Mouse (Mus musculus): ENCODE results near the gene Pla2g2f. TPM values are rescaled to one million over a fixed set of nuclear protein-coding genes. Genes with fewer than 3 reads are reported as not detected.

Gene Pla2g2f
- polyA plus RNA-seq, 1 experiment: not detected

DNA sequence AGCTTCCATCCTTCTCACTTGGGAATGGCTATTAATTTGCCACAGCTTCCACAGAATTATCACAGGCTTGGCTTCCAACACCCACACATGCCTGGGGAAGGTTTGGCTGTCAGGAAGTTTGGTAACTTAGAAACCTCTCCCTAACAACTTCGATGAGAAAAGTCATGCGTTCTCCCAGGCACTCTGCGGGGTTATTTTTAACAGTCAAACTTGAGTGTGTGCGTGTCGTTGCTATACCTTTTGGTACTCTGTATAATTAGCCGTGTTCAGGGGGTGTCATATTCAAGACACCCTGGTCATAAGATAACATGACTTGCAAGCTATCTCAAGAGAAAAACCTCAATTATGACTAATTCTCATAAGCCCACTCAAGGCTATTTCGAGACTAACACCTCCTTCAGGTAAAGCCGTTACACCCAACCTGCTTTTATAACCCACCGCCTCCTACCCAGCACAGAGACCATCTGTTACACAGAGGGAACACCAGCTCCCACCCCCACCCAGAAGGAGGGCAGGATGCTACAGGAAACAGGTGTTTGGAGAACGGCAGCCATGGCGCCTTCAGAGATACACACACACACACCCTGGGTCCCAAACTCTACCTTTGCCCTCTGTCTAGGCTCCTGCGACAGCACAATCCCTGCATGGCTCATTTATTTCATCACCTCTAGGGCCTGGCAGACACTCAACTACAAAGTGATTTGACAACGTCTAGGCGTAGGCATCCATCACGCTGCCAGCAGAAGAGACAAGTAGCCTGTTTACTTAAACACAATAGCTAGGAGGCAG, 33.7 kb downstream of the Pla2g2f start:
- Histone ChIP-seq H3K27ac (ENCODE audit: insufficient read depth, low read depth, low read length) (no peak overlapping the region), H3K4me3 (ENCODE audit: insufficient read depth, low read length) (no peak overlapping the region)
- TF ChIP-seq CTCF (IDR thresholded peaks at IDR 0.05; ENCODE audit: low read depth, low read length): no peak
- no peak for TF ChIP-seq POLR2A (IDR thresholded peaks at IDR 0.05; ENCODE audit: borderline replicate concordance, low read depth, low read length)

DNA sequence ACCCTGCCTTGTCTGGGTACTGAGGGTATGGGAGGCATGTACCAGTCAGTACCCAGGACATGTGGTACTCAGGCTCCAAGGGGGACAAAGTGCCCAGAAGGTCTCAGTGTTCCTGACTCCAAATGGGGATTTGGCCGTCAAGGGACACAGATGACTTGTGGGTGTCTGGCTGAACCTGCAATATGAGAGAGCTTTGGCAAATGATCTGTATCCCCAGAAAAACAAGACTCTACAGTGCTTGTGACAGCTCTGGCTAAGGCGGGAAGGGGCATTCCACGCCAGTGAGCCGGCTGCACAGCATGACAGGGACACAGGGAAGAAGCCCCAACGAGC, 38.2 kb downstream of the Pla2g2f start:
- TF ChIP-seq CTCF (IDR thresholded peaks at IDR 0.05; ENCODE audit: low read depth, low read length) (no peak), POLR2A (IDR thresholded peaks at IDR 0.05; ENCODE audit: borderline replicate concordance, low read depth, low read length) (no peak)
- H3K27ac ChIP-seq (ENCODE audit: insufficient read depth, low read depth, low read length): no peak overlapping the region
- H3K4me1 ChIP-seq (ENCODE audit: control insufficient read depth, insufficient read depth, low read length): no peaks in the 10 kb centered on the region
- H3K4me3 ChIP-seq (ENCODE audit: insufficient read depth, low read length): no peak overlapping the region

More for the DNA sequence above, 33.7 kb downstream of the Pla2g2f start:
- no peaks in the 10 kb centered on the region for H3K4me1 ChIP-seq (ENCODE audit: control insufficient read depth, insufficient read depth, low read length)

DNA sequence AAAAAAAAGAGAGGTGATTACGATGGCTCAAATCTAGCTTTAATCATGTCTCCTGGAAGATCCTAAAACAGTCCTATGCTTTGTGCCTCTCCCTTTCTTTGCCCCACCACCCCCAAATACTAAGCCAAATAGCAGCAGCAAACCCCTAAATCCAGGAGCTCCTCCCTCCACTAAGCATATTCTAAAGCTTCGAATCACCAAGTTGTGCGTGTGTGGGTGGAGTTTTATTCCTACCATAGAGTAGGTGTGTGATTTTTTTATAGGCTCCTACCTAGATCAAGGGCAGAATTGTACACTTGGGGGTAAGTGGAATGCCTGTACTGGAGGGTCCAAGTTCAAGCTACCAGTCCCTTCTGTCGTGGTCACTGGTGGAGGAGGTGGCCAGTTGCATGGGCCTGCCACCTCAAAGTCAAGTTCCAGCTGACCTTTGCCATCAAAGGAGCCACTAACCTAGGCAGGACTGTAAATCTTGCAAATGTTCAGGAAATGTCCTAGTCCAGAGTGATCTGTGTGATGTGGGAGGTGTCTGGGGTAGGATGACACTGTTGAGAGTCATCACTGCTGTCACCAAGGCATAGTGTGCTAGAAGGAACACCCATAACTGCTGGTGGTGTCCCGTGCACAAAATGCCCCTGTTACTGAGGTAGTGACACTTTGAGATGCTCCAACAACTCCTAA, 38.7 kb downstream of the Pla2g2f start:
- TF ChIP-seq CTCF (IDR thresholded peaks at IDR 0.05; ENCODE audit: low read depth, low read length): no peak
- no peak for TF ChIP-seq POLR2A (IDR thresholded peaks at IDR 0.05; ENCODE audit: borderline replicate concordance, low read depth, low read length)
- Histone ChIP-seq H3K4me1 (ENCODE audit: control insufficient read depth, insufficient read depth, low read length) (no peaks in the 10 kb centered on the region), H3K27ac (ENCODE audit: insufficient read depth, low read depth, low read length) (no peak overlapping the region), H3K4me3 (ENCODE audit: insufficient read depth, low read length) (no peak overlapping the region)

DNA sequence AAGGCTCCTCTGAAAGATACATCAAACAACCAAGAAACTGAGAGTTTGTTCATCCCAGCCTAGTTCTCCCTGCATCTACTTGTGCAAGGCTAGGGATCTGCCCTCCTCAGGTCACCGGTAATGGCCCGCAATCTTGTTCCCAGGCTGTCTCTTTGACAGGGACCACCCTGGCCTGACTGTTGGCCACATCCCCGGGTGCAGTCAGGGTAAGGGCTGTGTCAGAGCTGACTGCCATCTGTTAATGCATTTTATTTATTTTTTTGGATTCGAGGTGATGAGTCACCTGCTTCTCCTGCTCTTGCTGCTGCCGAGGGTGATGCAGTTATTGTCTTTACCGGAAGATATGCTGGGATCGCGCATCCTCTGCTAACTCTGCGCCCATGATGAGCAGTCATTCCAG, 40.7 kb downstream of the Pla2g2f start:
- TF ChIP-seq POLR2A (IDR thresholded peaks at IDR 0.05; ENCODE audit: borderline replicate concordance, low read depth, low read length): no peak
- no peak for TF ChIP-seq CTCF (IDR thresholded peaks at IDR 0.05; ENCODE audit: low read depth, low read length)
- Histone ChIP-seq H3K27ac (ENCODE audit: insufficient read depth, low read depth, low read length) (no peak overlapping the region), H3K4me3 (ENCODE audit: insufficient read depth, low read length) (no peak overlapping the region), H3K4me1 (ENCODE audit: control insufficient read depth, insufficient read depth, low read length) (no peaks in the 10 kb centered on the region)

DNA sequence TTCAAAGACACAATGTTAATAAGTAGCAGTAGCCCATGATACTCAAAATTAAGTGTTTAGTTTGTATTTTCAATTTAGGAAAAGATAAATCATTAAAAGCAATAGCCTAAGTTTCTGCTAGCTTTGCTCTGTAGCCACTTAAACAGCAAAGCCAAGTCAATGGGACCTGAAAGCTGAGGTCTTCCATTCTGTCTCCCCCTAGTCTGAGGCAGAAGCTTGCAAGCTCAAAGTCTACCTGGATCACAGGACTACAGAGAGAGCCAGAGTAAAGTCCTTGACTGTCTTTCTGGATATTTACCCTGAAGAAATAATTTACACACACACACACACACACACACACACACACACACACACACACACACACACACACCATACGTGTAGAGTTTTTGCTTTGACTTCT, 43.2 kb downstream of the Pla2g2f start:
- TF ChIP-seq POLR2A (IDR thresholded peaks at IDR 0.05; ENCODE audit: borderline replicate concordance, low read depth, low read length): no peak
- no peak for TF ChIP-seq CTCF (IDR thresholded peaks at IDR 0.05; ENCODE audit: low read depth, low read length)
- no peak overlapping the region for H3K4me3 ChIP-seq (ENCODE audit: insufficient read depth, low read length)
- no peak overlapping the region for H3K27ac ChIP-seq (ENCODE audit: insufficient read depth, low read depth, low read length)
- H3K4me1 ChIP-seq (ENCODE audit: control insufficient read depth, insufficient read depth, low read length): no peaks in the 10 kb centered on the region

DNA sequence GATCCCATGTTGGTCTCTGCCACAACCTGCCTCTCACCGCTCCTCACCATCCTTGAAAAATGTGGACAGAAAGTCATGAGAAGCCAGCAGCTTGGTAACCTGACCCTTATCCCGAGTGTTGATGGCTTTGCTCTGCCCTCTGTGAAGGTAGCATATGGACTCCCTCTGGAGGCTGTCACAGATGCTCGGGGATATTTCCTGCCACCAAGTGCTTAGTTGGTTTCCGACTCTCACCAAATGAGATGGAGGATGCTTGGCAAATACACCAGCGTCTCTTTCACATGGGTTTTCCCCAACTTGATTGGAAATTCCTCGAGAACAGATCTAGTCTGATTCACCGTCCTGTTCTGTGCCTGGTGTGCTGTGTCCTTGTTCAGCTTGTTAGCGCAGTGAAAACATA, 44.8 kb downstream of the Pla2g2f start:
- Histone ChIP-seq H3K27ac (ENCODE audit: insufficient read depth, low read depth, low read length) (no peak overlapping the region), H3K4me1 (ENCODE audit: control insufficient read depth, insufficient read depth, low read length) (no peaks in the 10 kb centered on the region), H3K4me3 (ENCODE audit: insufficient read depth, low read length) (no peak overlapping the region)
- TF ChIP-seq CTCF (IDR thresholded peaks at IDR 0.05; ENCODE audit: low read depth, low read length) (no peak), POLR2A (IDR thresholded peaks at IDR 0.05; ENCODE audit: borderline replicate concordance, low read depth, low read length) (no peak)

DNA sequence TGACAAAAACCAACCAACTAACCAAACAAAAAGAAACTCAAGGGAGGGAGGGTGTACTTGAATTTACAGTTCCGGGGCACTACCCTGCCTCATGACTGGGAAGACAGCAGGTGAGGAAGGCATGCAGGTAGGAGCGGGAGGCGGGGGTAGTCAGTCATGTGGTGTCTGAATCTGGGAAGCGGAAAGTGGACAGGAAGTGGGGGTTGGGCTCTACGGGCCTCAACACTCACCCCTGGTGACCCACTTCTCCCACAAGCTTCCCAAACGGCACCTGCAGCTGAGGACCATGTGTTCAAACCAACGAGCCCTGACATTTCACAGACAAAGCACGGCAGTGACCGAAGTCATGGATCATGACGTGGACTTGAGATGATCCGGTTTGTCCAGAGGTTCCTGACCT, 45.3 kb downstream of the Pla2g2f start:
- Histone ChIP-seq H3K4me3 (ENCODE audit: insufficient read depth, low read length) (no peak overlapping the region), H3K27ac (ENCODE audit: insufficient read depth, low read depth, low read length) (no peak overlapping the region), H3K4me1 (ENCODE audit: control insufficient read depth, insufficient read depth, low read length) (no peaks in the 10 kb centered on the region)
- TF ChIP-seq CTCF (IDR thresholded peaks at IDR 0.05; ENCODE audit: low read depth, low read length): no peak
- TF ChIP-seq POLR2A (IDR thresholded peaks at IDR 0.05; ENCODE audit: borderline replicate concordance, low read depth, low read length): no peak

DNA sequence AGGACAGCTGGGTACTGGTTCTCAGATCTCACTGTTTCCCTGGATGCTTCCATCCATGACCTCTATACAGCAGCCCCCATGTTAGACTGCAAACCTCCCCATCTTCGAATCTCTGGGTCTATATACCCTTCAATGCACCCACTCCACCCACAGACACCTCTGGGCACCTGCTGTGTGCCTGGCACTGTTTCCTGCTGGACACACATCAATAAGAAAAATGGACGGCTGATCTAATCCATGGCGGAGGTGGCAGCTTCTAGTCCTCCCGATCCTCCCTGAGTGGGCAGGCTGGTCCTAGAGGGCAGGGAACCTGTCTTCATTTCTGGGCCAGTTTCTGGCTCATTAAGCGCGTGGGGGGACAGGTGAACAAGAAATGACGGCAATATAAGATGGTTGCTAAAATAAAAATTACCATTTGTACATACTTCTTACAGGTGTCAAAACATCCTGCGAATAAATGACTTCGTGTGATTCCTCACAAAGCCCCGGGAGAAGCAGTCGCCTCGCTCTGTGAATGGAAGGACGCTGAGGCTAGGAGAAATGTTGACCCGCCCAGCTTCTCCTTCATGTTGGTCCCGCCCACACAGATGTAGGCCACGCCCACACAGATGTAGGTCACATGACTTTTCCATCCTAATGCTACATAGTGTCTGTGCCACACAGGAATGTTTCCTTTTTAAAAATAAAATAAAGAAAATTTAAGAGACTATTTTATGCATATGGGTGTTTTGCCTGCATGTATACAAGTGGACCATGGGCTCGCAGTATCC, 46.2 kb downstream of the Pla2g2f start:
- Histone ChIP-seq H3K4me3 (ENCODE audit: insufficient read depth, low read length) (no peak overlapping the region), H3K4me1 (ENCODE audit: control insufficient read depth, insufficient read depth, low read length) (no peaks in the 10 kb centered on the region), H3K27ac (ENCODE audit: insufficient read depth, low read depth, low read length) (no peak overlapping the region)
- TF ChIP-seq POLR2A (IDR thresholded peaks at IDR 0.05; ENCODE audit: borderline replicate concordance, low read depth, low read length) (no peak), CTCF (IDR thresholded peaks at IDR 0.05; ENCODE audit: low read depth, low read length) (no peak)

DNA sequence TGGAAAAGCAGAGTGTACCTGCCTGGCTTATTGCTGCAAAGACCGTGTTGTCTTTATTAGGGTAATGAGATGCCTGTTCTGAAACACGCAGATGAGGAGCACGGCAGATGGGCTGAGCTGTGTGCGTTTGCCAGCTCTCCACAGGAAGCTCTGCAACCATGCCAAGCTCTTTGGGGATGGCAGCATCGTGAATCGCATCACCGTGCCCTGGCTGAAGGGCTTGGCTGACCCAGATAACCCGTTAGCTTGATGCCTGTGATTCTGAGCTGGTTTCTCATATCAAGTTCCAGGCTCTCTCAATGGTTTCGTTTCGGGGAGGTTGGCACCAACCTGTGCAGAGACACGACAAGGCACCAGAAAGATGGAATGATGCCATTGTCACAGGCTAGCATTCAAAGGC, 46.8 kb downstream of the Pla2g2f start:
- TF ChIP-seq CTCF (IDR thresholded peaks at IDR 0.05; ENCODE audit: low read depth, low read length): no peak
- no peak for TF ChIP-seq POLR2A (IDR thresholded peaks at IDR 0.05; ENCODE audit: borderline replicate concordance, low read depth, low read length)
- H3K4me1 ChIP-seq (ENCODE audit: control insufficient read depth, insufficient read depth, low read length): no peaks in the 10 kb centered on the region
- no peak overlapping the region for H3K4me3 ChIP-seq (ENCODE audit: insufficient read depth, low read length)
- H3K27ac ChIP-seq (ENCODE audit: insufficient read depth, low read depth, low read length): no peak overlapping the region

DNA sequence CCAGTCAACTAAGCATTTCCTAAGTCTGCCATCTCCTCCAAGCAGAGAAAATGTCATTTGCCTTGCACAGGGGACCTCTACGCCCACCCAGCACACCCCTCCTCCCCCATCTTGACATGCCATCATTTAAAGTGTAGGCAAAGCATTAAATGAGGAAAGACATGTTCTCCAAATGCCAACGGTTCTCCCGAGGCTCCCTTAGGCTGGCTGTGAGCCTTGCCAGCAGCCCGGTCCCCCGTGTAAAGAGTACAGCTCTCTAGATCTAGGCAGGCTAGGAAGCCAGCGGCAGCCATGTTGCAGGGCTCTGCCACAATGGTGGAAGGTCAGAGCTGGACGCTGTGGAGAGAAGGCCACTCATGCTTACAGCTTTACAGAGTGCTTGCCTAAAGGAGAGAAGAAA, 47.5 kb downstream of the Pla2g2f start:
- Histone ChIP-seq H3K27ac (ENCODE audit: insufficient read depth, low read depth, low read length) (no peak overlapping the region), H3K4me1 (ENCODE audit: control insufficient read depth, insufficient read depth, low read length) (no peaks in the 10 kb centered on the region), H3K4me3 (ENCODE audit: insufficient read depth, low read length) (no peak overlapping the region)
- TF ChIP-seq CTCF (IDR thresholded peaks at IDR 0.05; ENCODE audit: low read depth, low read length) (no peak), POLR2A (IDR thresholded peaks at IDR 0.05; ENCODE audit: borderline replicate concordance, low read depth, low read length) (no peak)

All from bone marrow macrophage, adult 2 months (primary cell).